Mouse (Mus musculus) ZHBTc4 (cell line): Measurements from ENCODE around the gene Gemin4.

Experiments
- DNase-seq: peaks from one replicate; pipeline ENCODE4 v3.0.0-alpha.2; 2011; ENCODE audit warnings: low read depth, low spot score

The Gemin4 gene

GRCm38 (mm10) chr11:76217390-76217800 is at the start of gene Gemin4, which contains the start of gene Dbil5:
Gene Gemin4, minus strand, starts transcription at chr11:76217664.
Gene Dbil5, plus strand, starts transcription at chr11:76217608.
- DNase-seq: peak; percentile 99

GRCm38 (mm10) chr11:76262611-76263351 is 45.3 kb upstream of the Gemin4 start:
- DNase-seq: peak; percentile 39

- no peak for DNase-seq
Observed at GRCm38 (mm10) chr11:76261224-76261623, 43.8 kb upstream of the Gemin4 start.

- DNase-seq: no peak
Observed at GRCm38 (mm10) chr11:76260208-76261050, 43.0 kb upstream of the Gemin4 start.

- peak; percentile 64 for DNase-seq
Observed at GRCm38 (mm10) chr11:76258511-76258910, 41.0 kb upstream of the Gemin4 start.

- no peak for DNase-seq
Observed at GRCm38 (mm10) chr11:76257386-76257785, 39.9 kb upstream of the Gemin4 start.

- no peak for DNase-seq
Observed at GRCm38 (mm10) chr11:76256129-76256528, 38.7 kb upstream of the Gemin4 start.

- no peak for DNase-seq
Observed at GRCm38 (mm10) chr11:76255431-76256001, 38.1 kb upstream of the Gemin4 start.

GRCm38 (mm10) chr11:76253918-76254264 is 36.4 kb upstream of the Gemin4 start:
- no peak for DNase-seq

GRCm38 (mm10) chr11:76253145-76253917 is 35.9 kb upstream of the Gemin4 start:
- DNase-seq: peak; percentile 76

GRCm38 (mm10) chr11:76252036-76252435 is 34.6 kb upstream of the Gemin4 start:
- DNase-seq: no peak

GRCm38 (mm10) chr11:76247239-76247638 is 29.8 kb upstream of the Gemin4 start:
- DNase-seq: peak; percentile 61

GRCm38 (mm10) chr11:76246439-76246838 is 29.0 kb upstream of the Gemin4 start:
- DNase-seq: no peak

- no peak for DNase-seq
Observed at GRCm38 (mm10) chr11:76243811-76244546, 26.5 kb upstream of the Gemin4 start.

- peak; percentile 95 for DNase-seq
Observed at GRCm38 (mm10) chr11:76242901-76243810, 25.7 kb upstream of the Gemin4 start, which contains the start of the genes Mrm3 and Glod4. Gene Mrm3, plus strand, starts transcription at chr11:76243715. Gene Glod4, minus strand, starts transcription at chr11:76243725.

- no peak for DNase-seq
Observed at GRCm38 (mm10) chr11:76239750-76240149, 22.3 kb upstream of the Gemin4 start.

GRCm38 (mm10) chr11:76236136-76236535 is 18.7 kb upstream of the Gemin4 start:
- no peak for DNase-seq

- peak; percentile 55 for DNase-seq
Observed at GRCm38 (mm10) chr11:76225051-76225450, 7.6 kb upstream of the Gemin4 start.

- DNase-seq: peak; percentile 76
Observed at GRCm38 (mm10) chr11:76224631-76225030, 7.2 kb upstream of the Gemin4 start.
